Mouse (Mus musculus): ENCODE results near the gene Hacd1. TPM values are rescaled to one million over a fixed set of nuclear protein-coding genes. Genes with fewer than 3 reads are reported as not detected.

Gene Hacd1
- polyA plus RNA-seq (2015; fragmentation: Nextera tagmentation; extraction: Ambion mirVana), result 104 and 112 TPM in 2 replicates

DNA sequence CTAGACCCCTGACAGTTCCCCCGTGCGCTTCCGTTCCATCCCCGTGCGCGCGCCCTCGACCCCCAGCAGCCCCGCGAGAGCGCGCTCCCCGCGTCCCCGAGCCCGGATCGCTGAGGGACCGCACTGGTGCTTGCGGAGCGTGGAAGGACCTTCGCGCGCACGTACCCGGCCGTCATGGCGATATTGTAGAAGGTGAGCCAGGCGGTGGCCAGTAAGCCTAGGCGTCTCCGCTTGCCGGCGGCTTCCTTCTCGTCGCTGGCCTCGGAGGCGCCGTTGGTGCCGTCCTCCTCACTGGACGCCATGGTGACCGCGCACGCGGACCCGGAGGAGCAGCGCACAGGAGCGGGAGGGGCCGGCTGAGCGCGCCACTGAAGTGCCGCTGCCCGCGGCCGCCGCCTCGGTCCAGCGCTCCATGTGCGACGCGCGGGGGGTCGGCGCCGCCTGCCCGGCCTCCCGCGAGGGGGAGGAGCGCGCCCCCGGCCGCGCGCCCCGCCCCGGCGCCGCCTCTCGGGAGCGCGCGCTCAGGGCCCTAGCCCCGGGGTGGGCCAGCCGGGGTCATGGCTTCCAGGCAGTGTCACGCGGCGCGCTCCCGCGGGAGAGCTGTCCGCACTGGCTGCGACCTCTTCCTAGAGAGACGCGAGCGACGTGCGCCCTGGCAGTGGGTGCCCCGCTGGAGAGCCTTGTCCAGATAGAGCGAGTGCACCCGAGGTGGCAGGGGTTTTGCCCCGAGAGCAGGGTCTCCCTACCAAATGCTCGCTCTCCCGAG lies at the start of gene Hacd1:
Gene Hacd1, minus strand, starts transcription at position 570 of the 766 bp plus-strand sequence.

DNA sequence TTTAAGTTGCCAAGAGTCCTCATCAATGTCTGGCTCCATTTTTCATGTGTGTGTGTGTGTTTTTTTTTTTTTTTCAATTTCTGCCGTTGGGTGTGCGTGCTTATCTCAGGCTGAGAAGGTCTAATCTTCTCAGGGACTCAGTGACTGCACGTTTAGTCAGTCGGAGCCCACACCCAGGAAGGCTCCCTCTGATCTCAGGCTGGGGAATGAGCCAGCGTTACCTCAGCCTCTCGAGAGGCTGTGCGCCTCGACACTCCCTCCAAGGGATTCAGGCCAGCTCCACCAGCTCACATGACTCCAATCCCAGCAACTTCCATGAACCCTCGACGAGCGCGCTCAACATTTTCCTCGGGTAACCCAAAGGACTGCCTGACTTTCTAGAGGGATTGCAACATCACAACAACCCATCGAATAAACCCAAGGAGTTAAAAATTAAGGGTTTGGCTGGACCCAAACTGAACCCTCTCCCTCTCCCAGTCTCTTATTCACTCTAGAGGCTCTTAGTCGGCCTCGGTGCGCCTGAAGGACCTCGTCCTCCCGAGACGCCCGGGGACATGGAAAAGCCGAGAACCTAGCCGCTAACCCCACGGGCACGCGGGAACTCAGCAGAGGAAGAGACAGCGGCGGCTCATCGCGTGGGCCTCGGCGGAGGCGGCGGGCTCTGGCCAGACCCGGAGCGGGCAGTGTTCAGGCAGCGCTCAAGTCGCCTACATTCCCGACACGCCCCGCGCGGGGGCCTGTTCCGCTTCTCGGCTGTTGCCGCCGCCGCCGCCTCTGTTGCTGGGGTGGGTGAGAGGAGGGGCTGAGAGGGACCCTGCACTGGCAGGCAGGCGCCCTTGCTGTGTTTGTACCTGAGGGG lies 17.7 kb upstream of the Hacd1 start, which contains the start of gene Stam:
Gene Stam, plus strand, starts transcription at position 737 of the 859 bp plus-strand sequence.

Other genes with a start within 250 kb of the Hacd1 start
- 90.3 and 97.4 TPM in 2 replicates for gene Stam, start 18.0 kb upstream of the Hacd1 start, polyA plus RNA-seq (2015; fragmentation: Nextera tagmentation; extraction: Ambion mirVana)
- 0.06 and 0.26 TPM in 2 replicates for gene Tmem236, start 118.4 kb upstream of the Hacd1 start, polyA plus RNA-seq (2015; fragmentation: Nextera tagmentation; extraction: Ambion mirVana)
- gene Mrc1, start 173.3 kb upstream of the Hacd1 start, polyA plus RNA-seq (2015; fragmentation: Nextera tagmentation; extraction: Ambion mirVana), result 4.6 and 5.2 TPM in 2 replicates

All from neural tube, postnatal 0 days (tissue).